Mouse (Mus musculus) layer of hippocampus, postnatal 36 days (tissue): ENCODE measurements around the gene Rhox1. TPM values are rescaled to one million over a fixed set of nuclear protein-coding genes. Genes with fewer than 3 reads are reported as not detected.
A peak's percentile ranks its signal among the peaks of the same experiment; 100 is the strongest.
"Not testable (repeated sequence)": the region's sequence is repeated elsewhere in the genome, so short reads cannot be mapped to it uniquely, and the experiment has no call there.

ENCODE experiments used
- DNase-seq, 2 experiments: peaks; one replicate each; pipeline ENCODE4 v3.0.0; 2022
- total RNA-seq, 2 experiments: library from RNA; stranded (reverse); gene quantifications; 2 replicates each; pipeline ENCODE4 v1.2.3; 2021

Rhox1 gene
- total RNA-seq: not detected

GRCm38 (mm10) chrX:37222158-37222557 is at the start of gene Rhox1:
TSS of gene Rhox1 (minus strand) at chrX:37222258.
- not testable (repeated sequence) for DNase-seq

GRCm38 (mm10) chrX:37265038-37265437 is 43.0 kb upstream of the Rhox1 start, which contains the start of gene Rhox4a:
TSS of gene Rhox4a (plus strand) at chrX:37265338.
- not testable (repeated sequence) for DNase-seq

GRCm38 (mm10) chrX:37249619-37250018 is 27.6 kb upstream of the Rhox1 start, which contains the start of gene Rhox3a:
TSS of gene Rhox3a (plus strand) at chrX:37249919.
- DNase-seq: not testable (repeated sequence)

- not testable (repeated sequence) for DNase-seq
These were observed 22.6 kb upstream of the Rhox1 start, which contains the start of gene Rhox2a for GRCm38 (mm10) chrX:37244676-37245075. TSS of gene Rhox2a (plus strand) at chrX:37244976.

GRCm38 (mm10) chrX:37210941-37211340 is 11.1 kb downstream of the Rhox1 start, which contains the start of gene Gm9:
TSS of gene Gm9 (minus strand) at chrX:37211041.
- no peak for DNase-seq

- DNase-seq: no peak
These were observed 23.4 kb downstream of the Rhox1 start for GRCm38 (mm10) chrX:37198676-37199075.

- DNase-seq: peak in 1 of 2 experiments; percentile 18
These were observed 30.2 kb downstream of the Rhox1 start for GRCm38 (mm10) chrX:37191744-37192379.

GRCm38 (mm10) chrX:37191105-37191743 is 30.8 kb downstream of the Rhox1 start, which contains the start of the genes Ndufa1 and Rnf113a1:
TSS of gene Ndufa1 (minus strand) at chrX:37191163.
TSS of gene Rnf113a1 (plus strand) at chrX:37191245.
- peak; percentile 82 to 83 for DNase-seq

GRCm38 (mm10) chrX:37190755-37191104 is 31.3 kb downstream of the Rhox1 start:
- DNase-seq: no peak

GRCm38 (mm10) chrX:37184401-37184800 is 37.7 kb downstream of the Rhox1 start:
- not testable (repeated sequence) for DNase-seq

GRCm38 (mm10) chrX:37168742-37169141 is 53.3 kb downstream of the Rhox1 start, which contains the start of gene Akap14:
TSS of gene Akap14 (minus strand) at chrX:37168842.
- DNase-seq: no peak

GRCm38 (mm10) chrX:37167085-37167484 is 55.0 kb downstream of the Rhox1 start:
- no peak for DNase-seq

Other genes starting within 250 kb of the Rhox1 start
- gene Sept6, start 230.5 kb downstream of the Rhox1 start, total RNA-seq: 10 to 100 TPM; 47.4 to 49.1 TPM
- not detected for gene Sowahd, start 173.4 kb downstream of the Rhox1 start, total RNA-seq
- 100 to 1,000 TPM; 237 to 247 TPM for gene Rpl39, start 136.9 kb downstream of the Rhox1 start, total RNA-seq
- 10 to 100 TPM; 19.9 to 22.7 TPM for gene Upf3b, start 111.9 kb downstream of the Rhox1 start, total RNA-seq
- 10 to 100 TPM; 13.1 to 15.3 TPM for gene Nkap, start 95.5 kb downstream of the Rhox1 start, total RNA-seq
- under 1 TPM in 1 of 2 experiments, not detected in 1; 0.20 TPM for gene Akap14, start 53.4 kb downstream of the Rhox1 start, total RNA-seq
- 100 to 1,000 TPM; 230 TPM for gene Ndufa1, start 31.1 kb downstream of the Rhox1 start, total RNA-seq
- gene Rnf113a1, start 31.0 kb downstream of the Rhox1 start, total RNA-seq: 1 to 10 TPM; 5.7 to 7.5 TPM
- not detected for gene Gm9, start 11.2 kb downstream of the Rhox1 start, total RNA-seq
- gene Rhox2a, start 22.7 kb upstream of the Rhox1 start, total RNA-seq: not detected
- gene Rhox3a, start 27.7 kb upstream of the Rhox1 start, total RNA-seq: not detected
- gene Rhox4a, start 43.1 kb upstream of the Rhox1 start, total RNA-seq: not detected
- not detected for gene Rhox3a2, start 157.8 kb upstream of the Rhox1 start, total RNA-seq
- not detected for gene Rhox4a2, start 168.6 kb upstream of the Rhox1 start, total RNA-seq
- not detected for gene Rhox2b, start 189.8 kb upstream of the Rhox1 start, total RNA-seq
- not detected for gene Rhox4b, start 210.2 kb upstream of the Rhox1 start, total RNA-seq
- not detected for gene Rhox2c, start 231.4 kb upstream of the Rhox1 start, total RNA-seq
- gene Rhox3c, start 236.3 kb upstream of the Rhox1 start, total RNA-seq: not detected